Mouse (Mus musculus) erythroblast, embryonic 14.5 days (primary cell): ENCODE results near the gene Pkp4.

Source experiments
- GATA1 ChIP-seq: IDR thresholded peaks from 2 replicates; pipeline ENCODE4 v1.6.1; 2012; ENCODE audit warnings: low read length, inconsistent platforms, mixed read lengths
- TAL1 ChIP-seq: IDR thresholded peaks from 3 replicates; pipeline ENCODE4 v1.6.1; 2012; ENCODE audit warnings: low read length, inconsistent platforms, mixed read lengths

- TF ChIP-seq GATA1 (no peak), TAL1 (no peak)
These were observed 381 bp downstream of the Pkp4 start for GRCm38 (mm10) chr2:59161021-59161440.
